Mouse (Mus musculus) CD4-positive, CD25-positive, alpha-beta regulatory T cell, adult 2 months (primary cell): Measurements from ENCODE around the gene Zfp661.

Experiments used
- DNase-seq: peaks from one replicate; pipeline ENCODE4 v3.0.0-alpha.2; 2012; ENCODE audit warnings: low read depth, low spot score

The Zfp661 gene

GRCm38 (mm10) chr2:127551078-127551477 is 35.8 kb downstream of the Zfp661 start:
- no peak for DNase-seq

- DNase-seq = no peak
These were observed 36.4 kb downstream of the Zfp661 start for GRCm38 (mm10) chr2:127550446-127550845.

- no peak for DNase-seq
These were observed 37.2 kb downstream of the Zfp661 start for GRCm38 (mm10) chr2:127549711-127550110.

DNA sequence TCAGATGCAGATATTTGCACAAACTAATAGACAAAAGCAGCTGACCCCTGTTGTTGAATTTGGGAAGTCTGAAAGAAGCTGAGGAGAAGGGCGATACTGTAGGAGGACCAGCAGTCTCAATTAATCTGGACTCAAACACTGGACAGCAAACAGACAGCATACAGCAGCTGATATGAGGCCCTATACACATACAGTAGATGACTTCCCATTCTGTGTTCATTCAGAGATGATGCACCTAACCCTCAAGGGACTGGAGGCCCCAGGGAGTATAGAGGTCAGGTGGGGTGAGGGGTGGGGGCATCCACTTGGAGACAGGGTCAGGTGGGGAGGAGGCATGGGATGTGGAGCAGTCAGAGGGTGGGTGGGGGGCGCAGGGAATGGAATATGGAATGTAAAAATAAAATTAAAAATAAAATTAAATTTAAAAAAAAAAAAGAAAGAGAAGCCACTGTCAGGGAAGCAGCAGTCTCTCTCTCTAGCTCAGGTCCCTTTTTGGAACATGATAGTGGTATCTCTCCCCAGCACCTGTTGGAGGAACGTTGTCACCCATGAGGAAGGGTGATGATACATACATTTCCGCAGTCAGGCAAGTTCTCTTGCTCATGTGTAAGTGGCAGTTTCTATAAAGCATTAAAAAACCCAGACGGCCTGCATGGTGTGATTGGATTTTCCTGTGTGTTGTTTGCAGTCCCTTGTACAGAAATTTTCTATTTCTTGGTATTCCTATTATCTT is 38.4 kb downstream of the Zfp661 start:
- no peak for DNase-seq

GRCm38 (mm10) chr2:127541697-127542096 is 45.2 kb downstream of the Zfp661 start:
- no peak for DNase-seq

DNA sequence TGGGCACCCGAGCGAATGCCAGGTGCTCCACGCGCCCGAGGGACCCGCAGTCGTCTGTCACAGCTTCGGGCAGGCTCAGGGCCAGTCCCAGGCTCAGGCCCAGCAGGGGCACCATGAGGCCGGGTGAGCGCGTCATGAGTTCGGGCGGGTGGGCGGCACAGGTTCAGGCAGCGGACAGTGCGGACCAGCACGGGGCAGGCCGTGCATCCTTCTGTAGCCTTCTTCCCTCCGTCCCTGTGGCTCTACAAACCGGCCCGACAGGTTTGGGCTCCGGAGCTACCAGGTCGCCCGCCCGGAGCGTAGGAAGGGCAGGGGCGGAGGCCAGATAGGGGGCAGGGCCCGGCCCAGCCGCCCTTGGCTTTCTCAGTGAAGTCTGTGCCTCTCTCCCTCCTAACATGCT is 45.7 kb downstream of the Zfp661 start, which contains the start of gene Prom2:
TSS of gene Prom2 (minus strand) at position 283 of the 400 bp plus-strand sequence.
- DNase-seq = no peak

DNA sequence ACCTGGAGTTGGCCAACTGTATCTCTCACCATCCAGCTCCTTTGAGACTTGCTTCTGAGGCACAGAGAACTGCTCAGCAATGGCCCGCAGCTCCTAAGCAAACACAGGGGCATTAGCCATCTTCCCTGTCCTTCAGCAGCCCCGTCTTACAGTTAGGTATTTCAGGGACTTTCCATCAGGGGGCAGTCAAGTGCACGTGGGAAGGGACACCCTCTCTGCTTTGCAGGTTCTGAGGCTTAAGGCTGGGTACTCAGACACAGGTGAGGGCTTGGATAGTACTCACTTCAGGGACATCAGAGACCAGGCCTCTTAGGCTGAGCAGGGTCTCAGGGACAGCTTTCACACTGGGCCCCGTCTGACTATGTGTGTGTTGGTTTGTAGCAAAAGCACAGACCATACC is 47.4 kb downstream of the Zfp661 start:
- no peak for DNase-seq

- DNase-seq = no peak
These were observed 49.3 kb downstream of the Zfp661 start for GRCm38 (mm10) chr2:127537548-127537947.

DNA sequence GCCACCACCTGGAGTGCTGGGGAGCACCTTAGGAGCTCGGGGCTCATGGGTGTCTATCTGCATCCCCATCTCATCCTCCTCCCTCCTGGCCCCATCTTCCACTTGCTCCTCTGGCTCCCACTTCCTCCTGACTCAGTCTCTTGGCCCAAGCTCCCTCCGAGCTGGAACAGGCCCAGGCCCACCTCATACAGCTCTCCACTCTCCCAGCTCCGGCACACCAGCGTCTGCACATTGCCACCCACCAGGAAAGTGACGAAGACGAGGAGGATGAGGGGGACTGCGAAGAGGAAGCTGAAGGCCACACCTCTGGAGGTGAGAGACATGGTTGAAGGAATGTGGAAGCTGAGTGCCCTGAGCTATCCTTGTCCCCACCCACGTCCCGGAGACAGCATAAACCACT is 51.5 kb downstream of the Zfp661 start:
- no peak for DNase-seq

GRCm38 (mm10) chr2:127532379-127532778 is 54.5 kb downstream of the Zfp661 start:
- peak; percentile 8 for DNase-seq

DNA sequence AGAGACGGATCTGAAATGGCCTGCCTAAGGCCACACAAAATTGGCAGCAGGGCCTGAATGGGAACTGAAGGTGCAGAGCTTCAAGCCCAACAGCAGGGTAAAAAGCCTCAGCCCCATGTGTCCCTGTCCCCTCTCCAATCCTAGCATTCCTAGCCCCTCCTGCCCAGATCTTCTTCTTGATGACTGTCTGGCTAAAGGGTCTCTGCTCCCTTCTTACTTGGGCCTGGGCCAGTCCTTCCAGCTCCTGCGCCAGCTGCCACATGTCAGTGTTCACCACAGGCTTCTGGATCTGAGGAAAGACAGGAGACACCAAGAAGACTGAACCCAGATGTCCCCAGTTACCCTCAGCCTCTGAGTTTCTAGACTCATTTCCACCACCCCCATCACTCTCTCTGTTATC is 55.3 kb downstream of the Zfp661 start:
- no peak for DNase-seq

DNA sequence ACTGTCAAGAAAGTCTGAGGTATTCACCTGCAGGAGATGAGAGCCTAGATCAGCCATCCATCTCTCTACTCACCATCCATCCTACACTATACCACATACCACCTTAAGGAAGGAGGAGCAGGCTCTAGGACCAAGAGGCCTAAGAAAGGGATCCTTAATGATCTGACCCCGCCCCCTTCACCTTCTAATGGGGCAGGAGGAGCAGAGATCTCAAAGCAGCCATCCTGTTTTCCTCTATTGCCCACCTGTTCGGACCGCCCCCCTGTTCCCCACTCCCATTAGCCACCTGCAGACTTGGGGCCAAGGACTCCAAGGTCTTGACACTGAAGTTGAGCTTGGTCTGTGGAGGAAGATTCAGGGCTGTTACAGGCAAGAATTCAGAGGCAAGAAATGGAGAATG is 56.5 kb downstream of the Zfp661 start:
- no peak for DNase-seq

GRCm38 (mm10) chr2:127525004-127525775 is 61.7 kb downstream of the Zfp661 start:
- no peak for DNase-seq
